8 mouse cellular contexts compared by ENCODE assay signal in genomic region chr2:34407596-34407995, GRCm38 (mm10). TPM values are rescaled to one million over a fixed set of nuclear protein-coding genes. Genes with fewer than 3 reads are reported as not detected.
DNase-seq lines count a peak whose midpoint lies in the region; ATAC-seq and TF ChIP-seq lines count a peak whose summit lies in the region.

No protein-coding gene starts in this region.

- TF ChIP-seq CTCF in MEL (IDR thresholded peaks at IDR 0.05 in 2 of 3, conservative IDR thresholded peaks at IDR 0.05 in 1 of 3; ENCODE audit: control insufficient read depth in 1 of 3, insufficient read depth in 1 of 3, low read depth in 2 of 3, low read length in 3 of 3, poor library complexity in 1 of 3, severe bottlenecking in 1 of 3) = no peak

- peak overlapping the region; percentile 98 for H3K9ac ChIP-seq in heart, embryonic 12.5 days
- peak overlapping the region; percentile 94 for H3K9ac ChIP-seq in MEL (ENCODE audit: control insufficient read depth, low read depth, low read length, poor library complexity, severe bottlenecking)
- peak overlapping the region; percentile 88 for H3K9ac ChIP-seq in hindbrain, embryonic 14.5 days
- H3K9ac ChIP-seq in midbrain, embryonic 13.5 days (replicated peaks) = peak overlapping the region; percentile 89

- no peaks in the 10 kb centered on the region for H3K9me3 ChIP-seq in heart, embryonic 12.5 days (replicated peaks)
- no peaks in the 10 kb centered on the region for H3K9me3 ChIP-seq in MEL (replicated peaks; ENCODE audit: insufficient read depth, low read length)
- no peaks in the 10 kb centered on the region for H3K9me3 ChIP-seq in hindbrain, embryonic 14.5 days (ENCODE audit: control insufficient read depth, low read length)
- H3K9me3 ChIP-seq in midbrain, embryonic 13.5 days = no peaks in the 10 kb centered on the region

- intact Hi-C loops in heart, postnatal 14 days (cut with DNase I) = no loop called here

- no peak for TF ChIP-seq RAD21 in MEL (IDR thresholded peaks at IDR 0.05; ENCODE audit: low read depth, low read length)

- peaks cover 19% of the 10 kb centered on the region for H3K79me2 ChIP-seq in MEL (ENCODE audit: control insufficient read depth, insufficient read depth, low read length, poor library complexity)

- H3K4me3 ChIP-seq in heart, embryonic 12.5 days = peak overlapping the region; percentile 100
- peak overlapping the region; percentile 81 to 94 for H3K4me3 ChIP-seq in MEL (ENCODE audit: control insufficient read depth in 1 of 2, insufficient read depth in 1 of 2, low read depth in 2 of 2, low read length in 2 of 2)
- peak overlapping the region; percentile 83 for H3K4me3 ChIP-seq in hindbrain, embryonic 14.5 days (replicated peaks; ENCODE audit: low read length)
- H3K4me3 ChIP-seq in midbrain, embryonic 13.5 days (replicated peaks) = peak overlapping the region; percentile 91

- no peak for ATAC-seq in heart, embryonic 12.5 days (ENCODE audit: insufficient number of reproducible peaks, low FRiP score)
- no peak for ATAC-seq in hindbrain, embryonic 14.5 days (ENCODE audit: low FRiP score)
- ATAC-seq in midbrain, embryonic 13.5 days = no peak
- ATAC-seq in activated CD4-positive, CD25-positive, alpha-beta regulatory T cell, adult 4 months = no peak

- TF ChIP-seq POLR2A in MEL (IDR thresholded peaks at IDR 0.05; ENCODE audit: control insufficient read depth in 1 of 2, insufficient read depth in 1 of 2, low read depth in 1 of 2, low read length in 2 of 2, poor library complexity in 1 of 2) = no peak

- H3K27me3 ChIP-seq in heart, embryonic 12.5 days (replicated peaks) = no peaks in the 10 kb centered on the region
- no peaks in the 10 kb centered on the region for H3K27me3 ChIP-seq in MEL (ENCODE audit: control insufficient read depth in 1 of 2, insufficient read depth in 2 of 2, low read length in 2 of 2)
- no peaks in the 10 kb centered on the region for H3K27me3 ChIP-seq in hindbrain, embryonic 14.5 days (ENCODE audit: control insufficient read depth, insufficient read depth, low read length)
- H3K27me3 ChIP-seq in midbrain, embryonic 13.5 days = no peaks in the 10 kb centered on the region

- H3K36me3 ChIP-seq in heart, embryonic 12.5 days = no peaks in the 10 kb centered on the region
- H3K36me3 ChIP-seq in MEL (ENCODE audit: control insufficient read depth in 1 of 2, insufficient read depth in 2 of 2, low read length in 2 of 2) = peaks cover 0 to 3% of the 10 kb centered on the region in 2 experiments; a peak in 2 of 4 replicates
- no peaks in the 10 kb centered on the region for H3K36me3 ChIP-seq in hindbrain, embryonic 14.5 days (replicated peaks; ENCODE audit: control insufficient read depth, insufficient read depth)
- no peaks in the 10 kb centered on the region for H3K36me3 ChIP-seq in midbrain, embryonic 13.5 days

- TF ChIP-seq EP300 in MEL (IDR thresholded peaks at IDR 0.05; ENCODE audit: low read depth in 1 of 2, low read length in 2 of 2) = no peak

- WGBS in heart, embryonic 12.5 days = 51% methylated on average over 7 of the region's 7 CpGs
- WGBS in hindbrain, embryonic 14.5 days = 33% methylated on average over 7 of the region's 7 CpGs
- WGBS in midbrain, embryonic 13.5 days = 40% methylated on average over 7 of the region's 7 CpGs

- H3K4me1 ChIP-seq in heart, embryonic 12.5 days (replicated peaks) = peaks cover 15% of the 10 kb centered on the region
- peaks cover 0 to 5% of the 10 kb centered on the region in 2 experiments; a peak in 2 of 4 replicates for H3K4me1 ChIP-seq in MEL (ENCODE audit: control insufficient read depth in 1 of 2, insufficient read depth in 2 of 2, low read length in 2 of 2)
- H3K4me1 ChIP-seq in hindbrain, embryonic 14.5 days (replicated peaks; ENCODE audit: control insufficient read depth, insufficient read depth, low read length) = peaks cover 17% of the 10 kb centered on the region
- H3K4me1 ChIP-seq in midbrain, embryonic 13.5 days (replicated peaks) = peaks cover 22% of the 10 kb centered on the region

- no peak for DNase-seq in heart, postnatal 14 days
- peak; percentile 19 for DNase-seq in MEL (ENCODE audit: low read depth, low spot score)
- DNase-seq in hindbrain, embryonic 14.5 days (ENCODE audit: low spot score) = no peak
- DNase-seq in right cerebral cortex, adult 2 months (ENCODE audit: low spot score in 2 of 2) = no peak
- no peak for DNase-seq in left cerebral cortex, adult 8-10 months (ENCODE audit: low spot score in 2 of 2)

- peak overlapping the region; percentile 84 for H3K4me2 ChIP-seq in heart, embryonic 12.5 days
- peak overlapping the region; percentile 82 for H3K4me2 ChIP-seq in hindbrain, embryonic 14.5 days (replicated peaks)
- H3K4me2 ChIP-seq in midbrain, embryonic 13.5 days (replicated peaks) = peak overlapping the region; percentile 88

- no peak overlapping the region for H3K27ac ChIP-seq in heart, embryonic 12.5 days (ENCODE audit: poor library complexity, severe bottlenecking)
- H3K27ac ChIP-seq in MEL (ENCODE audit: control insufficient read depth, low read depth, low read length) = no peak overlapping the region
- no peak overlapping the region for H3K27ac ChIP-seq in hindbrain, embryonic 14.5 days
- H3K27ac ChIP-seq in midbrain, embryonic 13.5 days = no peak overlapping the region

TF ChIP-seq in MEL, 35 proteins besides CTCF, POLR2A, EP300 and RAD21:
- no peak for TF ChIP-seq BHLHE40 (IDR thresholded peaks at IDR 0.05; ENCODE audit: borderline replicate concordance, low read depth, low read length)
- TF ChIP-seq GABPA (IDR thresholded peaks at IDR 0.05; ENCODE audit: low read depth, low read length) = no peak
- TF ChIP-seq ZC3H11A (IDR thresholded peaks at IDR 0.05; ENCODE audit: low read depth, low read length) = no peak
- TF ChIP-seq ELF1 (IDR thresholded peaks at IDR 0.05; ENCODE audit: low read depth, low read length) = no peak
- no peak for TF ChIP-seq ZNF384 (IDR thresholded peaks at IDR 0.05; ENCODE audit: low read depth, low read length)
- TF ChIP-seq POLR2AphosphoS5 (IDR thresholded peaks at IDR 0.05; ENCODE audit: borderline replicate concordance, low read depth, low read length) = no peak
- no peak for TF ChIP-seq CHD2 (IDR thresholded peaks at IDR 0.05; ENCODE audit: low read length)
- no peak for TF ChIP-seq MAFK (IDR thresholded peaks at IDR 0.05; ENCODE audit: borderline replicate concordance, low read depth, low read length)
- TF ChIP-seq ETS1 (IDR thresholded peaks at IDR 0.05; ENCODE audit: low read depth, low read length) = no peak
- TF ChIP-seq HCFC1 (IDR thresholded peaks at IDR 0.05; ENCODE audit: low read depth, low read length) = no peak

RNA-seq across cellular contexts. Expression of gene Mapkap1, which starts 1.0 kb away (rescaled TPM):
- 63.4 and 64.8 TPM in 2 replicates for polyA plus RNA-seq in heart, embryonic 12.5 days (2016; fragmentation: Nextera tagmentation; extraction: Ambion mirVana)
- total RNA-seq in heart, postnatal 14 days (2021) = 10 to 100 TPM; 61.0 to 64.4 TPM
- 44.6 and 52.5 TPM in 2 replicates for total RNA-seq in MEL (2012; rRNA removed)
- 10 to 100 TPM in 1 of 2 experiments, not detected in 1; 42.1 TPM for polyA plus RNA-seq in MEL (2012; ENCODE audit: insufficient read depth in 1 of 2, insufficient read length in 2 of 2, low read depth in 1 of 2, low replicate concordance in 2 of 2, missing spikeins in 1 of 2)
- polyA plus RNA-seq in hindbrain, embryonic 14.5 days (2014; fragmentation: Nextera tagmentation; extraction: Ambion mirVana) = 100 and 101 TPM in 2 replicates
- 93.4 and 101 TPM in 2 replicates for polyA plus RNA-seq in midbrain, embryonic 13.5 days (2015; fragmentation: Nextera tagmentation; extraction: Ambion mirVana)
- 10 to 100 TPM; 17.0 to 19.9 TPM for polyA plus RNA-seq in activated CD4-positive, CD25-positive, alpha-beta regulatory T cell, adult 4 months (2017; shearing (Covaris generic))
- total RNA-seq in left cerebral cortex, adult 8-10 months (2022) = 10 to 100 TPM; 59.0 to 77.0 (median 70.6) TPM

RNA-seq across cellular contexts. Expression of gene Pbx3, which starts 34.7 kb away (rescaled TPM):
- 30.4 and 33.1 TPM in 2 replicates for polyA plus RNA-seq in heart, embryonic 12.5 days (2016; fragmentation: Nextera tagmentation; extraction: Ambion mirVana)
- total RNA-seq in heart, postnatal 14 days (2021) = 10 to 100 TPM; 12.2 to 14.8 TPM
- 9.0 and 10.1 TPM in 2 replicates for total RNA-seq in MEL (2012; rRNA removed)
- polyA plus RNA-seq in MEL (2012; ENCODE audit: insufficient read depth in 1 of 2, insufficient read length in 2 of 2, low read depth in 1 of 2, low replicate concordance in 2 of 2, missing spikeins in 1 of 2) = 10 to 100 TPM in 1 of 2 experiments, not detected in 1; 22.4 TPM
- polyA plus RNA-seq in hindbrain, embryonic 14.5 days (2014; fragmentation: Nextera tagmentation; extraction: Ambion mirVana) = 156 and 167 TPM in 2 replicates
- polyA plus RNA-seq in midbrain, embryonic 13.5 days (2015; fragmentation: Nextera tagmentation; extraction: Ambion mirVana) = 87.8 and 101 TPM in 2 replicates
- polyA plus RNA-seq in activated CD4-positive, CD25-positive, alpha-beta regulatory T cell, adult 4 months (2017; shearing (Covaris generic)) = 1 to 10 TPM; 1.1 to 2.1 TPM
- total RNA-seq in left cerebral cortex, adult 8-10 months (2022) = 10 to 100 TPM; 24.9 to 32.9 (median 25.4) TPM
